Mouse (Mus musculus) thymus, postnatal 25 days (tissue): ENCODE data around the gene Rtn4r.

Source experiments
- DNase-seq: peaks from one replicate; pipeline ENCODE4 v3.0.0; 2022

Gene Rtn4r

DNA sequence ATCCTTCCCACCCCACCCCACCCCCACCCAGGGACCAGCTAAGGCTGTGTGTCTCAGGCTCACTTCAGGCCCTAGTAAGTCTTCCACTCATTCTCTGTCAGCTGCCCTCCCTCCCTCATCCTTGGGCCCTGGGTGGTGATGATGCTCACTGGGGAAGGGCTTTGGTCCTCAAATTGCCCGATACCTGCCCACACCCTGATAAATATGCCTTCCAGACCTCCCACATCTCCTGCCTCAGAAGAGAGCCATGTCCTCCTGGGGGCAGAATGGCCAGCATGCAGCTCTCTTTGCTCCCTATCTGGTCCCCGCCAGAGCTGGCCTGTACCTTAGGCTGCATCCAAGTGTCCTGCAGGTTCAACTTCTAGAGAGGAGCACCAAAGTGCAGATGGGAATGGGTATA, 2.3 kb upstream of the Rtn4r start:
- no peak for DNase-seq

DNA sequence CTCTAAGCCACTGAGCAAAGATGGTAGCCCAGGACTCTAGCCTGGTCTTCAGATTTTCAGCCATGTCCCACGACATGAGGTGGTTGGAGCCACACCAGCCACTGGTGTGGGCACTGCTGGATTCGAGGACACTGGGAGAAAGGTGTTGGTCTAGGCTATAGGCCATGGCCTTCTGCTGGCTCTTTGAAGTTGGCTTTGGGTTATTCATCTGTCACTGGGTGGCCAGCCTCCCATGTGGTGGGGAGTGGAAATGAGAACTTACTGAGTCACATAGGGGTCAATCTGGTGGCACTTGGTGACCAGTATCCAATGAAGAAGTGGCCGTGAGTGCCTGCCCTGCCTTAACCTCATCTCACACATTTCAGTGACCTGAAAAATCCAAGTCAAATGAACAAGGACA, 1.2 kb upstream of the Rtn4r start:
- DNase-seq: no peak

DNA sequence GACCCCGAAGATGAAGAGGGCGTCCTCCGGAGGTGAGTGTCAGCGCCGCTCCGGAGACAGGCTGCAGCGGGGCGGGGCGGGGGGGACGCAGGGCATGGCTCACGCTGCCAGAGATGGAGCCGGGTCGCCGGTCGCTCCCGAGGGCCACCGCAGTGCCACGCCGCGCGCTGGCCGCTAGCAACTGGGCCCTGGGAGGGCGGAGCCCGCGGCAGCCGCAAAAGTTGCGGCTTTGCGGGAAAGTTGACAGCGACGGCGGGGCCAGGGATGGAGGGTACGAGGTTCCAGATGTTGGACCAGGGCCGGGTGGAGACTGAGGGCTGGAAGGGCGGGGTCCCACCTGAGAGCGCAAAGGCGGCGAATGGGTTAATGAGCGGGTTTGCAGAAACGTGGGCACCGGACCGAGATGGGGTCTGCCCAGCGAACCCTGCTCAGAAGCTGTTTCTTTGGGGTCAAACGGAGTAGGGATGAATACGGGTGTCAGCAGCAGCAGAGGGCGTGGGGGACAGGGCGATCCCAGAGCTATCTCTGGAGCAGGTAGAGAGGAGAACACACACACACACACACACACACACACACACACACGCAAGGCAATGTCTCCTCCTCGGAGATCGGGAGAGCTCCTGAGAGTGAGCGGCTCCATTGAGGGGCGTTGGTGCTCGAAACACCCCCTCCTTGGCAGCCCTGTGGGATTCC, 575 bp downstream of the Rtn4r start:
- DNase-seq: no peak

DNA sequence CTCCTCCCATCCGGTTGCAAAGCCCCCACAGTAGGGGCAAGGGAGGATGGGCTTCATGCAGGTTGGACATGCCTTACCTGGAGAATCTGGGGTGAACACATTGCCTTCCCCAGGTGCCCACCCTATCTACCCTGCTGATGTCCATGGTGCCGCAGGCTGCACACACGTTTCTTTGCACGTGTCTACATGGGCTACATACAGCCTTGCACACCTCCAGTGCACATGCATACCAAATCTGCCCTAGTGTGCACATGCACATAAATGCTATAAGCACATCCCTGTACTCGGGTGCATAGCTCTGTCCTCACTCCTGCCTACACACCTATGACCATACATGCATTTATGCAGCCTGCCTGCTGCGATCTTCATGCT, 1.1 kb downstream of the Rtn4r start:
- no peak for DNase-seq

DNA sequence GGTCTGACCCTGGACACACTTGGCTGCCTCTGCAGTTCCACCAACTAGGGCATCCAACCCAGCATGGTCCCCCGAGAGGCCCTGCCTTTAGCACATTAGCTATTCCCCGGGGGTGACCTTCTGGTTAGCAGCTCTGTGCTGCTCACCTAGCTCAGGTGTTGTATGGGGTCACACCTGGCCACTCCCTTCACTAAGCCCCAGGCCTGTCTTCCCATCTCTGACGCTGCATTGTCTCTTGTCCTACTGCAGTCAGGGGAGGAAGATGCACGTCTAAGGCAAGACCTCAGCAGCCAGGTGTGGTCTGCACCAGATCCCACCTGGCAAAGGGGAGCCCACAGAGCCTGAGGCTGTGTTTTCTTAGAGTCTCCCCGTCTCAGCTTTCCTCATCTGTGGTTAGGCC, 2.0 kb downstream of the Rtn4r start:
- no peak for DNase-seq

DNA sequence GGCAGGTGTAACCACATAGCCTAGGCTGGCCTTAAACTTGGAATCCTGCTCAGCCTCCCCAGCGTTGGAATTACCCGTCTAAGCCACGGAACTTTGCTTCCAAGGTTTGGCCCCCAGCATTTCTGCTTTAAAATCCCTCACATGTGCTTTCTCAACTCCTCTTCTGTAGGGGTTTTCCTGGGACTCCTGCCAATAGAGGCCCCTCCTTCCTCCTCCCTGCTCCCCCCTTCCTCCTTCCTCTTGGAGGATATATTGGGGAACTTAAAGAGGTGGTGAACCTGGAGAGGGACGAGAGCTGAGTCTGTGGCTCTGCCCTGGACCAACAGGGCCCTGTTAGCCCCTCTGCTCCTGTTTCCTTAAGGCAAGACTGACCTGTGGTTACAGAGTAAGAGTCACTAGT, 2.8 kb downstream of the Rtn4r start:
- DNase-seq: no peak

DNA sequence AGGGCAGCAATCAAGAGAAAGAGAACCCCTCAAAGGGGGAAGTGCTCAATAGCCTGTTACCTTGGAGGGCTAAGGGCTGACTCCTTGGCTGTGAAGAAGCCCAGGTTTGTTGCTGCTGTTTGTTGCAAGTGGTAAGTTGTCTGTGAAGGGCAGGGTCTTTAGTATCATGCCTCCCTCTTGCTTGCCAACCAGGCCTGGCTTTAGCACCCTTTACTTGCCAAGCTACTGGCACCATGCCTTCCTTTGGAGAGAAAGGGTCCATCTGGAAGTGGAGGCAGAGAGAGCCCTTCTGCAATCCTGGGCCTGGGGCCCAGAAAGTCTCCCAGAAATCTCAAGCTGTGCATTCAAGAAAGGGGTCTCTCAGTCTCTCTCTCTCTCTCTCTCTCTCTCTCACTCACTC, 3.3 kb downstream of the Rtn4r start:
- no peak for DNase-seq

DNA sequence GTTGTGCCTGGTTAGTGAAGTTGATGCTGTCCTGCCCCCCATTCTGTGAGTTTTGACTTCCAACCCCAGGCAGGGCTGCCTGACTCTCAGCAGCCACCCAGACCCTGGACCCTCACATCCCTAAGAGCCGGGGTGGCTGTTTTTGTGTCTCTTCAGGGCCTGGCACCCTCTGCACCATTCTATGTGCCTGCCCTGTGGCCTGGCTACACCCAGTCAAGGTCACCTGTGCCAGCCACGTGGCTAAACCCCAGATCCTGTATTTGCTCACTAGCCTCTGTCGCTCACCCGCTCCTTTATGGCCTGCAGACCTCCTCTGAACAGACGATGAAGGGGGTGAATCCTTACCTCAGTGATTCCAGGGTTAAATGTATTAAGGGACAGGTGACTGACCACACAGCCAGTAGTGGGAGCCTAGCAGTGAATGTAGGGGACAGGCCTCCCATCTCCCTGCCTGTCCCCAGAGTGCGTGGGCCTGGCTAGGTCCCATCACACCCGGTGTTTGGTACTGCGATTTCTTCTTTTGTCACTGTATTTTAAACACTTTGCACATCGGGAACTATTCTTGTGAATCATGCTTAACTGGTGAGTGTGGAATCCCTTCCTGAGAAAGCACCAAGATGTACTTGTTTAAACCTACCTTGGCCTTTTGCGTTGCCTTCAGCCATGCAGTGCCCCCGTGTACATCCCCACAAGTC, 4.0 kb downstream of the Rtn4r start:
- no peak for DNase-seq

DNA sequence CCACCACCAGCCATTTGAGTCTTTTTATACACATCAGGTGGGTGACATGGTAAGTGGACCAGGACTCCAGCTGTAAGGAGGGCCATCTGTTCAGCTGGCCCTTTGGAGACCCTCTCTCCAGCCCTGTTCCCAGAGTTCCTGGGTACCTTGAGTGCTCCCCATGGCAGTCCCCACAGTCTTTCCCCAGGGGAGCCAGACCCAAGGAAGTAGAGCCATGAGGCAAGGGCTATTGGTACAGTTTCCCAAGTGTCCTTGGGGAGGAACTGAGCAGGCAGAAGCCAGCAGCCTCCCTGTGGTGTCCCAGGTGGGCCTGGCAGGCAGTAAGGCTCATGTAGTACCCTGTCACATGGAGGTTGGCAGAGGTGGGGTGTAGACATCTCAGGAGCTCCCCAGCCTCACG, 4.6 kb downstream of the Rtn4r start:
- DNase-seq: no peak

DNA sequence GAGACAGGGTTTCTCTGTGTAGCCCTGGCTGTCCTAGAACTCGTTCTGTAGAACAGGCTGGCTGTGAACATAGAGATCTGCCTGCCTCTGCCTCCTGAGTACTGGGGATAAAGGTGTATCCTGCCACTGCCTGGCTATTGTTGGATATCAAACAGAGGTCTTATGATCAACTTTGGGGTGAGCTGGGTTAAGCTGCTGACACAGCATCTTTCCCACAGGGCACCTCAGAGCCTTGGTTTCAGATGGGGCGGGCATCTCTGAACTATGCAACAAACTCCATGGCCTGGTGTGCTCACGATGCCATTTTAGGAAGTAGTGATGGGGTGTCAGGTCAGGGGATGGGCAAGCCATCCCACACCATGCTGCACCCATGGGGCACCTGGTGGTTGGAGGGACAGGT, 5.1 kb downstream of the Rtn4r start:
- no peak for DNase-seq

DNA sequence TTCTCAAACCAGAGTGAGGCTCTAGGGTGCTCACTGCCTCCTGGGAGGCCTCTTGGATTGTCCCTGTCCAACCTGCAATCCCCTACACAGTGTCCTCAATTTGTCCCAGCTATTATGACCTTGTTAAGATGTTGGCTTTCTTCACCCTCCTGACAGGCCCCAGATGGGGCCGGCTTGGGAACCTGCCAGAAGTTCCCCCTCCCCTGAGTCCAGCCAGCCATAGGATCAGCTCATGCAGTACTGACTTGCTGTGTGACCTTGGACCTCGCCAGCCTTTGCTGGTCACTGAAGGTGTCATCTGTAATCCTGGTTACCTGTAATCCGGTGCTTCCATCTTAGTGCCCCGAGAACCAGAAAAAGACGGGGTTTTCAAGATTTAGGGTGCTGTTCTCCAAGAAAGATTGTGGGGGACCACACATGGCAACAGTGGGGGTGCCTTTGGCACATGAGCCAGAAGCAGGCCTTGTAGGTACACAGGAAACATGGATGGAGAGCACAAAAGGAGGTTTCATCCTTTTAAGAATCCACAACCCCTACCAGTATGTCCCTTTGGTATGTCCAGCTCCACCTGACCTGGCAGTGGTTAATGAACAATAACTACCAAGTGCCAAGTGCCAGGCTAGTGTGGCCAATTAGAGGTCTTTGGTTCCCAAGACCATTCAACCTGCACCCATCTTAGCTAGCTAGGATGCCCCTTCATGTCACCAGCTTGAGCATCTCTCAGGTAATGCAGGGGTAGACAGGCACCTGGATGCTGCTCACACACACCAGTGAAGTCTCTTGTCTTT, 5.9 kb downstream of the Rtn4r start:
- DNase-seq: no peak

DNA sequence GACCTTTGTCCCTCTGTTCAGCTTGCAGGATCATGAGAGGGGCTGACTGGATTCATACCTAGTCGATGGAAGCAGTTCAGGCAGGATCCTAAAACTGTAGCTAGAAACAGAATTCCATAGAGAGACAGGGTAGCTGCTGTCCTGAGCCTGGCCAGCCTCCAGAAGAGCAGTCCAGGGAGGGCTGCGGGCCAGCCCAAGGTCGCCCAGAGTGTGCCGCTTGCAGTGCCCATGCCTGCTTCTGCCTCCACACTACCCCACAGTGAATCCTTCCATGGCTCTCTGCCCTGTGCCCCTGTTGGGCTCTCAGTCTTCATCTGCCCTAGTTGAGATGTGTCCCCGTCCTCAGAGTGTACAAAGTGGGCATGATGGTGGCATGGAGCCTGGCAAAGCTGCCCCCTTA, 7.8 kb downstream of the Rtn4r start:
- no peak for DNase-seq

DNA sequence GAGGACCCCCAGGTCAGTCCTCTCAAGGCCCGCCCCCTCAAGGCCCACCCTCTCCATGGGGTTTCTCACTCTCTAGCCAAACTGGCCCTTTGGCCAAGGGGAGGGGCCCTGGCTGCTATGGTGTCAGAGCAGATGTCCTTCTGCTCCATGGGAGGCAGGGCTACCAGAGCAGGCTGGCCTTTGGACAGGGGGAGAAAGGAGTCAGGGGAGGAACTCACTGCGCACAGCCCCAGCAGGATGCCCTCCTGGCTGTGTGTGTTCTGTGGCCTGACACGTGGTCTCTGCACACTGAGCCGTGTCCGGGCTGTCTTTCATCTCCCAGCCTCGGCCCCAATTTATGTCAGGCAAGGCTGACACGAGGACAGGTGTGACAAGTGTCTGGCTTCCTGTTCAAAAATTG, 8.6 kb downstream of the Rtn4r start:
- no peak for DNase-seq

DNA sequence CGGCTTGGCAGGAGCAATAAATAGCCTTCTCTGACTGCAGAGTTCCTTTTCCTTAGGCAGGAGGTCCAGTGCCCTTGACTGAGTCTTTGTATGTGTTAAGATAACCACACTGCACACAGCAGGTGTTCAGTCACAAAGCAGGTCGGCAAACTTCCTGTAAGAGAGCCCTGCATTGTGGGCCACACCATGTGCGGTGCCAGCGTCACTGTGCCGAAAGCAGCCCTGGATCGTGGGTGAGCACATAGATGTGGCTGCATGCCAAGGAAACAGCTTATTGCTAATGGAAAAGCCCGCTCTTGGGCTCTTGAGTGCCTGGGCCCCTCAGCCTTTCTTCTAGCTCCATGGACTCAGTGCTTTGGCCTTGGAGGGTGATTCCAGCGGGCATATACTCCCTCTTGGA, 16.8 kb downstream of the Rtn4r start:
- DNase-seq: peak; percentile 70

DNA sequence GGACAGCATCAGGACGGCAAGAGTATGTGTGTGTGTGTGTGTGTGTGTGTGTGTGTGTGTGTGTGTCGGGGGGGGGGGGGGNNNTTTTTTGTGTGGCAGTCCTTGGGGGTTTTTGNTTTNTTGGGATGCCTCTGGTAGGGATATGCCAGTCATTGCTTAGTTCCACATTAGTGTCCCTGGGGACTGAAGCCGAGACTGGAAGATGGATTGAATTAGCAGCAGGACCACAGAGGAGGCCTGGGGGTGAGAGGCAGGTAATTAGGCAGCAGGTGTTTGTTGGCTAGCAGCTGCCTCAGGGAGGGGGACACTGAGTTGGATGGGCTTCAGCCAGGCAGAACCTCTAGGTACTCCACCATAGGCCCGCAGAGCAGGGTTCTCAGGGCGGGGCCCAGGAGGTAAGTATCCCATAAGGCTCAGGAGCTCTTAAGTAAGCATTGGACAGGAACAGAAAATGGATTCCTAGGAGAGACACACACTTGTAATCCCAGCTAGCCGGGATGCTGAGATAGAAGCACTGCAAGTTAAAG, 18.0 kb downstream of the Rtn4r start:
- no peak for DNase-seq

DNA sequence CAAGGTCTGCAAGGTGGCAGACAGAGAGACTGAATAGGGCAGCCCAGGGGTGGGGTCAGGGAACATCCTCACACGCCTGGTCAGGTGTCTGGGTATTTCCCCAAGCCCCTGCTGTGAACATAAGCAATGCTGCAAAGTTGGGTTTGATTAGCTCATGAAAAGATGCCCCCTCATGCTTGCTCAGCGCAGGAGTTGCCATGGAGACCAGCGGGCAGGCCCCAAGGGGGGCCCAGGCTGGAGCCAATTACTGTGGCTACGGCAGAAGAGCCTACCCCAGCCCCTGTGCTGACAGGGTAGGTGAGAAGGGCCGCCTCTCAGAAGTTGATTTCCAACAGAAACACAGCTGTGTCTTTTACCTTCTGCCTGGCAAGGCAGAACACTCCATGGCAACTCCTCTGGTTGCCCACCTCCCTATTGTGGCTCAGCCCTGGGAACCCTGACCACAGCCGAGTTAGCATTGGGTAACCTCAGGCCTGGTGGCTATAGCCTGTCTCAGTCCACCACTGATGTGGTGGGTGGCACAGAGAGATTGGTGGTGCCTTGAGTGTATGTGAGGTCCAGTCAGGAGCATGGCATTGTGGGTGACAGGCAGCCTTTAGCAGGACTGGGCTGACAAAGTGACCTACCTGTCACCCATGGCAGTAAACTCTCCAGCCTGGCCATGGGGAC, 20.9 kb downstream of the Rtn4r start:
- no peak for DNase-seq

DNA sequence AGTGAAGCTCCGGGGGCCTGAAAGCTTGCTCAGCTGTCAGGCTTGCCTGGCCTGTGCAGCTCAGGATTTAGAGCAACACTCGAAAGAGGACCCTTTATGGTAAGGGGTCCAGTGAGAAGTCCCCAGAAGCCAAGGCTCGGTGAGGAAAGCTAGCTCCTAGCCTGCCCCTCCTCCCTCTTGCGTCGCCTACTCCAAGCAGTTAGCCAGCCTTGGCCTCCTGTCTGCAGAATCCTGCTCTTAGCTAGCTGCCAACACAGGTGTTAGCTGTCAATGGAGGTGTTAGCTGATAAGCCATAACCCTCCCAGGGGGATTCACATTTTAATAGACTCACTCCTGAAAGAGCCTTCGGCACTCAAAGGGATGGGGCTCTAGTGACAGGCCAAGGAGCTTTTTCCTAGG, 21.8 kb downstream of the Rtn4r start:
- DNase-seq: no peak

DNA sequence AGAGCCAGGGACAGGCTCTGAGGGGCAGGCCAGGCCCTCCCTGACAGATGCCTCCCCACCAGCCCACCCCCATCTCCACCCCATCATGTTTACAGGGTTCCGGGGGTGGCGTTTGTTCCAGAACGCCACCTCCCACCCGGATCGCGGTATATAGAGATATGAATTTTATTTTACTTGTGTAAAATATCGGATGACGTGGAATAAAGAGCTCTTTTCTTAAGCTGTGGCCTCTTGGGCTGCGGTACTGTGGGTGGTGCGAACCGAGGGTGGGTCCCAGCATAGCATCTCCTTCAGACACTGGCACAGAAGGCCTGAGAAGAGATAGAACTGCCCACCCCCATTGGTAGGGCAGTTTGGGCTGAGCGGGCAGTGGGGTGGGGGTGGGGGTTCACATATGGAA, 24.7 kb downstream of the Rtn4r start:
- DNase-seq: no peak

DNA sequence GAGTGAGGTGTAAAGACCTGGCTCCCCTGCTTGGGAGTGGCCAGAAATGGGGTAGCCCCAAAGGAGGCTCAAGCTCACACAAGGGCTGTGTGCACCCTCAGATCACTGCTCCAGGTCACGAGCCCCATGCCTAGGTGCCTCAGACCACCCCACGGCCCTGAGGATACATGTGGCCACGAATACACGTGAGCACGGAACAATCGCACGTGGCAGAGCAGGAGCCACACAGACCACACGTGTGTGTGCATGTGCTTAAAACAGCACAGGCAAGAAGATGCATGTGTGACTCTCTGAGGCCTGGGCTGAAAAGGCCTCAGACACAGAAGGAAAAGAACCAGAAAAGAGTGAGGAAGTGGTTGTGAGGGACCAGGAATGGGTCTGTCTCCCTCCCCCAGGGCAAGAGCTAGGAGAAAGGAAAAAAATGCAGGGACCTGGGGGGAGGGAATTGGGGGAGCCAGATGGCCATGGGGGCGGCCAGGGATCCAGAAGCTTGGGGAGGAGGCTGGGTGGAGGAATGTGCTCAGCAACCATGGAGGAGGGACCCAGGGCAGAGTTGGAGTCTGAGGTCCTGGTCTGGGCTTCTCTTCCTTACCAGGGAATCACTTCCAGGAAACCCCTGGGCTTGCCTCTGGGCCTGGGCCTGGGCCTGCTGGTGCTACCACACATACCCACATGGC, 25.5 kb downstream of the Rtn4r start:
- no peak for DNase-seq

DNA sequence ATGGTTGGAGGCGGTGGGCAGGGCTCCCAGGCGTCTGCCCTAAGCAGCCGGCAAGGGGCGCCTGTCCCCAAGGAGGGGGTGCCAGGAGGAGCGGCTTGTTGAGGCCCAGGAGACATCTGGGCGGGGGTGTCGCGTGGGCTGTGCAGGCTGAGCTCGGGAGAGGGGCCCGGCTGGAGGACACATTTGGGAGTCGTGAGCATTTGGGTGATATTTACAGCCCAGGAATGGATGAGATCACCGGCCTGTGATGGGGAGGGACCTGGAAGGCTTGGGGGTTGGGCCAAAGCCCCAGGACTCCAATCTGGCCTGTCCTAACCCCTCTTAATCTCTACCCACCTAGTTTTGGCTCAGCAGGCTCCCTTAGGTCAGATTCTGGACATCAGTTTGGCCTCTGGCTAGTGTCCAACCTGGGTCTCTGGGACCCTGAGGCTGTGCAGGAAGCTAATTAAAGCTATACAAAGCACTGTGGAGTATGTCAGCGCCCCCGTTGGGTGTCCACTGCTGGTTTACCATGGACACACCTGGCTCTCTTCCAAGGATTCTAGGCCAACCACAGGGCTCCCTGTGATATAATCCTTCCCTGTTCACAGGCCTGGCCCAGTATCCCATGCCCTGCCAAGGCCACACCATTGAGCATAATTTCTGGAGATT, 27.2 kb downstream of the Rtn4r start:
- DNase-seq: no peak

DNA sequence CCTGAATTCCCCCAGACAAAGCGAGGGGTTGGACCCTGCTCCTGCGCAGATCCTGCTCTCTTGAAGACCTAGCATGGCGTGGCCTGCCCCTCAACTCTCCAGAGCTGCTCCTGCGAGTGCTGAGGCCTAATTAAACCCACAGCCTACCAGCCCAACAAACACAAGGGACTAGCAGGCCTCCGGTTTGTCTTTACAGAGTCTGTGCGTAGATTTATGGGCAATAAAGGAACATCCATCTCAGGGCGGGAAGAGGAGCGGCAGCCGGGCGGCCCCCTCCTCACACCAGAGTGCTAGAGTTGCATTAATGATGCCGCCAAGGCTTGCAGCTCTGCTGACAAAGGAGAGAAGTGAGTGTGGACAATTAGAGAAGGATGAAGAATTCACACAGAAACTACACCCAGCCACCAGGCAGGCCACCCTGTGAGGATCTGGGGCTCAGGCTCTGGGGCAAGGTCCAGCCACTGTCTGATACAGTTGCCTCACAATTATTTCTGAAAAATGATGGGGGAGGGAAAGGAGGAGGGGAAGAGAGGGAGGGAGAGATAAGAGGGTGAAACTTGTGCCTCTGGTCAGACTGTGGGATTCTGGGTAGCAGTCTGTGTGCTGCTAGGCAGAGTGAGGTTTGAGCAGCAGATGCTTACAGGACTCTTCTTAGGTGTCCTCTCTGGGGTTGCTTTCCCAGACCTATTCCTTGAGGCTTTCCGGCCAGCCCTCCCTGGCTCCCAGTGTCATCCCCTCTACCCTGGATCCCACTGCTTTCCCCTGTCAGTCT, 29.3 kb downstream of the Rtn4r start:
- no peak for DNase-seq

DNA sequence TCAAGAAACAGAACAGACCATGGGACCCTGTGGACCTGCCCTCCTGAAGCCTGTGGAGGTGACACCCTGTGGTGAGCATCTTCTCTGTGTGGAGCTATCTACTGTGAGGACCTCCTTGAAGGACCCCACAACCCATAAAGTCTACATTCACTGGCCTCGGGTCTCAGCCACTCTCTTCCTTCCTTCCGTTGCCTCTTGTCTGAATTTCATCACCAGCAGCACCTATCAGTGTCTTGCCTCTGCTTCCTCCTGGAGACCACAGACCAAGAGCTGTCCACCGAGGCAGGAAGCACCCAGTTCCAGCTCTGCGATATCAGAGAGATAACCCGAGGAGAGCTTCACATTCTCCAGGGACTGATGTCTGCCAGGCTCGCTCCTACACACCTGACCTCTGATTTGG, 31.8 kb downstream of the Rtn4r start:
- DNase-seq: no peak
